Mouse (Mus musculus) stomach, postnatal 0 days (tissue): ENCODE results near the gene Slc35b2.

Experiments used
- CTCF ChIP-seq: IDR thresholded peaks from 2 replicates; pipeline ENCODE4 v1.5.1; 2016; ENCODE audit warnings: antibody characterized with exemption, low read depth, mild to moderate bottlenecking, moderate library complexity
- EP300 ChIP-seq: optimal IDR thresholded peaks from 2 replicates; pipeline ENCODE3; 2016; ENCODE audit warnings: antibody characterized with exemption

DNA sequence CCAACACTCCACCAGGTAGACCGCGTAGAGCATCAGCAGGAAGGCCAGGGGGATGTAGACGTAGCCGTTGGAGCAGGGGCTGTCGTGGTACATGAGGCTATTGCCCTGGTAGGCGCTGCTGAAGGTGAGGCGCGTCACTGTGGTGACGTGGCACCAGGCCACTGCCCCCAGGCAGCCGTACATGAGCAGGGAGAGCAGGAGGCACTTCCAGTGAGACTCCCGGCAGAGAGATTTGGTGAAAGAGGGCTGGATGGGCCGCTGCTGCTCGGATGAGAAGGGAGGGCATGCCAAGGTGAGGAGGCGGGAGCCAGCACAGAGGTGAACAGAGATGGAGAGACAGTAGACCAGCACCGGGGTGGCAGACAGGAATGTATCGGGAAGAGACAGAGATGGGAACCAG is 16.7 kb upstream of the Slc35b2 start:
- TF ChIP-seq CTCF (no peak), EP300 (no peak)
